Mouse (Mus musculus): ENCODE data around the gene Rfc1. TPM values are rescaled to one million over a fixed set of nuclear protein-coding genes. Genes with fewer than 3 reads are reported as not detected.

Rfc1 gene
- polyA plus RNA-seq (2012; ENCODE audit: low replicate concordance) = 7.1 and 17.5 TPM in 2 replicates

DNA sequence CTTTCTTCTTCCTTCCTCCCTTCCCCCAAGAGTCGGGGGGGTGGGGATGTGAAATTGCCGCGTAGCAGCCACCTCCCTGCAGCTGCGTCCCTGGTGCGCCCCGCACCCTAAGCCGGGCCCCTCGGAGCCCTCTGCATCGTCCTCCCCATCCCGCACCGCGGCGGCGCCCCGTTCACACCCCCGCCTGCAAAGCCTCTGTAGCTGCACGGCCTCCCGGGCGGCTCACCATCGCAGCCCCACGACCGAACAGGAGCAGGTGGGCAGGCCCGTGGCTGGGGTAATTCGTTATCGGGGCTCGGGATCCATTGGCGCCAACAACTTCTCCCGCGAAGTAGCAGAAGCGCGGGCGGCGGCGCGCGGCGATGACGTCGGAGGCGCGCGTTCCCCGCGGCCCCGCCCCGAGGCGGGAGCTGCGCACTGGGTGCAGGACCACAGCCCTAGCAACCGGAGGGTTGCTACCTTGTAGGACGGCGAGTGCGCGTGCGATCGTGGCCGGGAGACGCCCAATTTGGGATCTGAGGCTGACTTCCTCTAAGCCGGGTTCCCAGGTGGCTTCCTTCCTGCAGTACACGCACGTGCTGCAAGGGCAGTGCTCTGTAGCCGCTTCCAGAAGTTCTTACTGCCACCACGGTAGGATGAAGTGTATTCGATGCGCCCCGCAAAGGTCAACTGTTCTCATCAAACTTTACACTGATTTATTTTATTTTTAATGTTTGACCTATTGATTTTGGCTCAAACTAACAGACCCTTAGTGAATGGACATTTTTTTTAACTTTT, at the start of gene Rfc1:
TSS of gene Rfc1 (minus strand) at position 373 of the 777 bp plus-strand sequence.

DNA sequence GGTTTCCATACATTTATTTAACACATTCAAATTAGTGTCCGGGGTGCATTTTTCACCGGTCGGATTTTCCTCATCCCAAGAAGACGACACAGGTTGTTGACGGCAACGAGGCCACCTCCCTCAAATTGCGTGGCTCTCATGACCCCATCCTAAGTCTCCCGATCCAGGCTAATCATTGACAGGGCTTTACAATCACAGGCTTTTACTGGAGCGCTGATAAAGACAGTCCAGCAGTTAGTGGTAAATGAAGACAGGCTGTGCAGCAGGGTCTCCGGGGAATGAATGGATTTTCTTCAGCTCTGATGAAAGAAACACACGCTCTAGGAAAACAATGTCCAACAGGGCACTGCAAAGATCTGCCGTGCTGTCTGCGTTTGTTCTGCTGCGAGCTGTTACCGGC, 12.7 kb upstream of the Rfc1 start, which contains the start of gene Klb:
TSS of gene Klb (plus strand) at position 147 of the 400 bp plus-strand sequence.

Other genes starting within 250 kb of the Rfc1 start
- gene Tmem156, start 243.5 kb downstream of the Rfc1 start, polyA plus RNA-seq (2012; ENCODE audit: low replicate concordance) = 0.25 and 0.54 TPM in 2 replicates
- 10.7 and 16.3 TPM in 2 replicates for gene Klhl5, start 228.1 kb downstream of the Rfc1 start, polyA plus RNA-seq (2012; ENCODE audit: low replicate concordance)
- 0.19 and 0.25 TPM in 2 replicates for gene Wdr19, start 136.0 kb downstream of the Rfc1 start, polyA plus RNA-seq (2012; ENCODE audit: low replicate concordance)
- not detected in 2 replicates for gene Klb, start 12.6 kb upstream of the Rfc1 start, polyA plus RNA-seq (2012; ENCODE audit: low replicate concordance)
- gene Rpl9, start 55.8 kb upstream of the Rfc1 start, polyA plus RNA-seq (2012; ENCODE audit: low replicate concordance) = 20.8 and 49.2 TPM in 2 replicates
- 2.1 and 3.8 TPM in 2 replicates for gene Lias, start 55.8 kb upstream of the Rfc1 start, polyA plus RNA-seq (2012; ENCODE audit: low replicate concordance)
- gene Ugdh, start 100.3 kb upstream of the Rfc1 start, polyA plus RNA-seq (2012; ENCODE audit: low replicate concordance) = 2.0 and 4.7 TPM in 2 replicates
- gene Gm43552, start 157.2 kb upstream of the Rfc1 start, polyA plus RNA-seq (2012; ENCODE audit: low replicate concordance) = 3.4 and 11.1 TPM in 2 replicates
- 5.7 and 22.9 TPM in 2 replicates for gene Smim14, start 201.5 kb upstream of the Rfc1 start, polyA plus RNA-seq (2012; ENCODE audit: low replicate concordance)
- 43.2 and 87.3 TPM in 2 replicates for gene Ube2k, start 201.6 kb upstream of the Rfc1 start, polyA plus RNA-seq (2012; ENCODE audit: low replicate concordance)

Data from leukemia stem cell, adult 10-12 weeks (primary cell).